Mouse (Mus musculus) brain, embryonic 14.5 days (tissue): ENCODE measurements around the gene Nelfa.

Source experiments
- CTCF ChIP-seq: fragments of 200-500 bp; IDR thresholded peaks from 2 replicates; pipeline ENCODE4 v1.5.1; 2012; ENCODE audit warnings: inconsistent platforms, mild to moderate bottlenecking, moderate library complexity, borderline replicate concordance; ENCODE audit not compliant: insufficient read depth, insufficient read length; ENCODE audit errors: extremely low read depth
- POLR2A ChIP-seq: fragments of 200-500 bp; IDR thresholded peaks from 2 replicates; pipeline ENCODE4 v1.6.1; 2012; ENCODE audit warnings: mild to moderate bottlenecking, inconsistent platforms, borderline replicate concordance; ENCODE audit not compliant: poor library complexity, insufficient read depth, insufficient read length, severe bottlenecking; ENCODE audit errors: extremely low read depth

- TF ChIP-seq CTCF (no peak), POLR2A (no peak)
Observed at GRCm38 (mm10) chr5:33903176-33903575, 33.0 kb downstream of the Nelfa start.
